Mouse (Mus musculus) neural tube, embryonic 10.5 days (tissue): ENCODE measurements at regions not wholly inside any gene's neighbourhood (a gene's known extent, or its start where the extent isn't known, plus 50 kb on each side); places are given as distances from the start of the nearest gene placed in this dataset.

Source experiments
- DNase-seq: peaks from one replicate; pipeline ENCODE4 v3.0.0-alpha.2; 2017; ENCODE audit warnings: low spot score; ENCODE audit errors: extremely low spot score

DNA sequence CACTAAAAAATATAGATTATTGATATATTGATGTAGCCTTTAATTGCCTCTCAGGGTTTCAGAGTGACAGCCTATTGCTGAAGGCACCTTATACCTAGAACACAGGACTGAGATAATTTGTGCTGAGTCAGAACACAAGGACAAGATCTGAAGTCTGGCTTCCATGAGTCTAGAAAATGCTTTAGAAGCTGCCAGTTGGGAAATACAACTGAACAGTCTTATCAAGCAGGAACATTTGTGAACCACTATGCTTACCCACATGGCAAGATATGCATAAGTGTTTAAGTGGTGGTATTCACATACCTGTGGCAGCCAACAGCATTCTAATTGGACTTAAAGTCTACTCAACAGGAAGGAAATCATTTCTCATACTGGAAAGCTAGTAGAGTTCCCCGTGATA is 202.1 kb upstream of the Tpm3-rs7 start:
- DNase-seq = no peak

DNA sequence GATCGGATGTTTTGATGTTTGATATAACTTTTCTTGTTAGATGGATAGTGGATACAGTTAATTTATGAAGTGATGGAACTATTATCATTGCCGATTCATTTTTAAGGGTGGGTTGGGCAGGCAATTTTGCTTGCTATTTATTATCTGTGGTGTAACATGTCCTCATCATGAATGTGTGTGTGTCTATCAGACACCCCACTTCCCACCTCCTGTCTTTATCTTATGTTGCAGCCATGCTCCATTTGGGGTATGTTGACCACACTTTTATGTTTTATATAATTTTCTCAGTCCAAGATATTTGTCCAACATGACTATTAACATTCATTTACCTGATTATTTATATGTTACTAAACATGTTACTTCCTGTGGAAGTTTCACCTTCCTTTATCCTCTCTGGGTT is 175.6 kb upstream of the Tpm3-rs7 start:
- DNase-seq = no peak

DNA sequence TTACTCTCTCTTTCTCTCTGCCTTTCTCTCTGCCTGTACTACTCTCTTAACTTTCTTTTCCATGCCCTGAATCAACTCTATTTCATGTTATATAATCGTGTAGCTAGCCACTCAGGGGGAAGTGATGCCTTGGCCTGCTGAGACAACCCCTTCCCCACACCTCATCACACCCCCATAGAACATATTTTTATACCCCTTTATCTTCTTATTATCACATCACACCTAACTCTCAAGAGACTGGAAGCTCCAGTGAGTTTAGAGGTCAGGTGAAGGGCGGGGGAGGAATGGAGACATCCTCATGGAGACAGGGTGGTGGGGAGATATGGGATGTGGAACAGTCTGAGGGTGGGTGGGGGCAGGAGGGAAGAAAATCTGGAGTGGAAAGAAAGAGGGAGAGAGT is 145.8 kb upstream of the Tpm3-rs7 start:
- no peak for DNase-seq

DNA sequence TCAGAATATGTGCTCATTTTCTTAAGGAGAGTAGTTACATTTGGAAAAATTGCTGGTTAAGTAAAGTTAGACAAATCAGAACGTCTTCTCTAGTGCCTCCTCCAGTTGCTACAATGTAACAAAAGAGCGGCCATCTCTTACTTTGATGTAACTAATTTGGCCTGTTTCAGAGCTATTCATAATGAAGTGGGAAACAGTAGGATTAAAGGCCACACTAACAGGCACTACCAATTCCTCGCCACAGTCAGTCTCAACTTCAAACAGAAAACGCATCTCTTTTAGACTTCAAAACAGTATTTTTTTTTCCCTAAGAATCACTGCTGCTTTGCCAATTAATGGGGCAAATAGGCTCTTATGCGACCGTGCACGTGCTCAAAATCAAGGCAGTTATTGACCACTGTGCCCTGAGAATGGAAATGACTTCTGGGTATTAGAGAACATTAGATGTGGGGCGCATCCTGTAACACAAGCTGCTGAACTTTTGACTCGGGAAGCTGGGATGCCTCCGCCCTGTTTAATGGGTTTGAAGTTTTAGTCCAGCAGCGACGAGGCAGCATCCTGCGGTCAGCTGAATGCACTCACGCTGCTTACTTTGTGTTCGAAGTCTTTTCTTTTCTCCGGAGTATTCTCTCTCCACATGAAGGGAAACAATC is 131.9 kb upstream of the Tpm3-rs7 start:
- DNase-seq = peak; percentile 15

DNA sequence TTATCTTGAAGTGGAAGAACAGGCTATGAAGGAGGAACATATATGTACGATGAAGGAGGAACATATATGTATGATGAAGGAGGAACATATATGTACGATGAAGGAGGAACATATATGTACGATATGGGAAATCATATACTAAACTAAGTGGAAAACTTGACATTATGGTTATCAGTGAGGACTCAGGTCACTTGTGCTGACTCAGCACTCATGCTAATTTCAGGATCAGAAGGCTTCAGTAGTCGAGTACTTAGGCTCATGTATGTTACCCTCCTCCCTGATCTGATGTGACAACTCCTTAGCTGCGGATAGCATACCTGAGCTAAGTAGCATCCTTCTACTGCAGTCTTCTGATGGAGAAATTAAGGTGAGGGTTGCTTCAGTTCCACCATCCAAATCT is 102.4 kb upstream of the Tpm3-rs7 start:
- DNase-seq = no peak
